Mouse (Mus musculus): ENCODE measurements around the gene Gamt. TPM values are rescaled to one million over a fixed set of nuclear protein-coding genes. Genes with fewer than 3 reads are reported as not detected.
A peak's percentile ranks its signal among the peaks of the same experiment; 100 is the strongest.

Gene Gamt
- polyA plus RNA-seq, 1 experiment from 2014 or later, result 37.9 TPM

- peaks cover 22% of the 10 kb centered on the region for H3K4me1 ChIP-seq
- no peak for ATAC-seq (ENCODE audit: low FRiP score, low read depth)
- 71% methylated on average over 4 of the region's 4 CpGs for WGBS
- H3K4me2 ChIP-seq (replicated peaks), result peak overlapping the region; percentile 52
- H3K9me3 ChIP-seq, result no peaks in the 10 kb centered on the region
- H3K27me3 ChIP-seq (replicated peaks), result no peaks in the 10 kb centered on the region
- no peaks in the 10 kb centered on the region for H3K36me3 ChIP-seq
- H3K4me3 ChIP-seq, result no peak overlapping the region
- H3K9ac ChIP-seq, result no peak overlapping the region
- H3K27ac ChIP-seq, result peak overlapping the region; percentile 47; the same call in 1 of the 2 replicates
These were observed 52.6 kb downstream of the Gamt start for GRCm38 (mm10) chr10:80208248-80208647.

Small RNA genes lying within 50 kb of the gene (microRNA-seq; reads per million reads assigned to microRNA genes)
- gene Mir6911, result 0.87 reads per million

Other genes with a start within 250 kb of the Gamt start
- 4.3 and 4.7 TPM in 2 replicates for gene Arhgap45, start 244.4 kb downstream of the Gamt start, polyA plus RNA-seq (2016; fragmentation: Nextera tagmentation; extraction: Ambion mirVana)
- gene Polr2e, start 221.2 kb downstream of the Gamt start, polyA plus RNA-seq (2016; fragmentation: Nextera tagmentation; extraction: Ambion mirVana), result 160 and 166 TPM in 2 replicates
- gene Gpx4, start 213.8 kb downstream of the Gamt start, polyA plus RNA-seq (2016; fragmentation: Nextera tagmentation; extraction: Ambion mirVana), result 499 and 515 TPM in 2 replicates
- gene Sbno2, start 155.4 kb downstream of the Gamt start, polyA plus RNA-seq (2016; fragmentation: Nextera tagmentation; extraction: Ambion mirVana), result 15.1 and 15.4 TPM in 2 replicates
- gene Stk11, start 145.2 kb downstream of the Gamt start, polyA plus RNA-seq (2016; fragmentation: Nextera tagmentation; extraction: Ambion mirVana), result 17.4 and 23.9 TPM in 2 replicates
- 396 and 422 TPM in 2 replicates for gene Atp5d, start 122.4 kb downstream of the Gamt start, polyA plus RNA-seq (2016; fragmentation: Nextera tagmentation; extraction: Ambion mirVana)
- gene Cbarp, start 120.2 kb downstream of the Gamt start, polyA plus RNA-seq (2016; fragmentation: Nextera tagmentation; extraction: Ambion mirVana), result 26.5 and 27.3 TPM in 2 replicates
- gene Midn, start 112.7 kb downstream of the Gamt start, polyA plus RNA-seq (2016; fragmentation: Nextera tagmentation; extraction: Ambion mirVana), result 40.8 and 45.1 TPM in 2 replicates
- gene Cirbp, start 95.0 kb downstream of the Gamt start, polyA plus RNA-seq (2016; fragmentation: Nextera tagmentation; extraction: Ambion mirVana), result 262 and 273 TPM in 2 replicates
- gene 1600002K03Rik, start 88.1 kb downstream of the Gamt start, polyA plus RNA-seq (2016; fragmentation: Nextera tagmentation; extraction: Ambion mirVana), result 14.9 and 15.7 TPM in 2 replicates
- 47.9 and 48.0 TPM in 2 replicates for gene Efna2, start 81.5 kb downstream of the Gamt start, polyA plus RNA-seq (2016; fragmentation: Nextera tagmentation; extraction: Ambion mirVana)
- gene Mum1, start 34.6 kb downstream of the Gamt start, polyA plus RNA-seq (2016; fragmentation: Nextera tagmentation; extraction: Ambion mirVana), result 52.1 and 54.6 TPM in 2 replicates
- 214 and 227 TPM in 2 replicates for gene Ndufs7, start 11.9 kb downstream of the Gamt start, polyA plus RNA-seq (2016; fragmentation: Nextera tagmentation; extraction: Ambion mirVana)
- 66.6 TPM in 2 replicates for gene Dazap1, start 474 bp upstream of the Gamt start, polyA plus RNA-seq (2016; fragmentation: Nextera tagmentation; extraction: Ambion mirVana)
- 643 and 654 TPM in 2 replicates for gene Rps15, start 31.4 kb upstream of the Gamt start, polyA plus RNA-seq (2016; fragmentation: Nextera tagmentation; extraction: Ambion mirVana)
- gene Apc2, start 35.0 kb upstream of the Gamt start, polyA plus RNA-seq (2016; fragmentation: Nextera tagmentation; extraction: Ambion mirVana), result 160 and 175 TPM in 2 replicates
- gene 2310011J03Rik, start 59.5 kb upstream of the Gamt start, polyA plus RNA-seq (2016; fragmentation: Nextera tagmentation; extraction: Ambion mirVana), result 37.7 and 41.1 TPM in 2 replicates
- 2.2 and 2.3 TPM in 2 replicates for gene Pcsk4, start 68.5 kb upstream of the Gamt start, polyA plus RNA-seq (2016; fragmentation: Nextera tagmentation; extraction: Ambion mirVana)
- gene Reep6, start 68.9 kb upstream of the Gamt start, polyA plus RNA-seq (2016; fragmentation: Nextera tagmentation; extraction: Ambion mirVana), result 3.4 and 3.6 TPM in 2 replicates
- gene Adamtsl5, start 87.4 kb upstream of the Gamt start, polyA plus RNA-seq (2016; fragmentation: Nextera tagmentation; extraction: Ambion mirVana), result 0.50 and 1.1 TPM in 2 replicates
- 0.29 and 0.49 TPM in 2 replicates for gene Plk5, start 95.4 kb upstream of the Gamt start, polyA plus RNA-seq (2016; fragmentation: Nextera tagmentation; extraction: Ambion mirVana)
- gene Mex3d, start 126.6 kb upstream of the Gamt start, polyA plus RNA-seq (2016; fragmentation: Nextera tagmentation; extraction: Ambion mirVana), result 23.6 and 26.5 TPM in 2 replicates
- gene Mbd3, start 138.5 kb upstream of the Gamt start, polyA plus RNA-seq (2016; fragmentation: Nextera tagmentation; extraction: Ambion mirVana), result 304 and 314 TPM in 2 replicates
- 436 and 478 TPM in 2 replicates for gene Uqcr11, start 145.8 kb upstream of the Gamt start, polyA plus RNA-seq (2016; fragmentation: Nextera tagmentation; extraction: Ambion mirVana)
- gene Tcf3, start 172.6 kb upstream of the Gamt start, polyA plus RNA-seq (2016; fragmentation: Nextera tagmentation; extraction: Ambion mirVana), result 156 and 166 TPM in 2 replicates
- gene Onecut3, start 233.8 kb upstream of the Gamt start, polyA plus RNA-seq (2016; fragmentation: Nextera tagmentation; extraction: Ambion mirVana), result 1.0 and 1.2 TPM in 2 replicates

All from neural tube, embryonic 12.5 days (tissue).